Mouse (Mus musculus) myocyte (in vitro differentiated cells): ENCODE results near the gene Hmx1. TPM values are rescaled to one million over a fixed set of nuclear protein-coding genes. Genes with fewer than 3 reads are reported as not detected.
A peak's percentile ranks its signal among the peaks of the same experiment; 100 is the strongest.

ENCODE experiments used
- H3K27me3 ChIP-seq: one replicate; pipeline ENCODE4 v1.6.1; 2011; ENCODE audit not compliant: control insufficient read depth, insufficient read depth, insufficient read length
- H3K36me3 ChIP-seq: one replicate; pipeline ENCODE4 v1.6.1; 2011; ENCODE audit not compliant: control insufficient read depth, insufficient read depth
- H3K4me2 ChIP-seq: one replicate; pipeline ENCODE4 v1.6.1; 2011; ENCODE audit warnings: low read depth, control low read depth
- H3K4me3 ChIP-seq: one replicate; pipeline ENCODE4 v1.5.1; 2011; ENCODE audit warnings: mild to moderate bottlenecking, control low read depth, moderate library complexity
- H3K79me2 ChIP-seq: one replicate; pipeline ENCODE4 v1.6.1; 2011; ENCODE audit not compliant: control insufficient read depth, insufficient read depth
- H3ac ChIP-seq: one replicate; pipeline ENCODE4 v1.6.1; 2011; ENCODE audit not compliant: control insufficient read depth, insufficient read length
- CEBPB ChIP-seq: IDR thresholded peaks from 2 replicates; pipeline ENCODE4 v1.6.1; 2011; ENCODE audit warnings: mild to moderate bottlenecking, moderate library complexity; ENCODE audit not compliant: poor library complexity, insufficient read depth, severe bottlenecking
- E2F4 ChIP-seq: IDR thresholded peaks from one replicate; pipeline ENCODE4 v1.6.1; 2011; ENCODE audit warnings: mild to moderate bottlenecking, control low read depth, moderate library complexity; ENCODE audit not compliant: insufficient read depth
- MAX ChIP-seq: IDR thresholded peaks from one replicate; pipeline ENCODE4 v1.6.1; 2011; ENCODE audit warnings: low read depth, mild to moderate bottlenecking, control low read depth
- MYOD1 ChIP-seq, 3 experiments: IDR thresholded peaks; one replicate each; pipeline ENCODE4 v1.6.1; 2011; ENCODE audit warnings: control low read depth in 2 of 3, low read depth in 2 of 3, mild to moderate bottlenecking in 2 of 3, moderate library complexity in 1 of 3; ENCODE audit not compliant: insufficient read length in 2 of 3, control insufficient read depth in 1 of 3
- MYOG ChIP-seq, 3 experiments: IDR thresholded peaks; one replicate each; pipeline ENCODE4 v1.6.1; 2011; ENCODE audit warnings: control low read depth in 2 of 3, low read depth in 2 of 3, mild to moderate bottlenecking in 2 of 3; ENCODE audit not compliant: insufficient read length in 2 of 3, control insufficient read depth in 1 of 3, insufficient read depth in 1 of 3
- POLR2A ChIP-seq: IDR thresholded peaks from one replicate; pipeline ENCODE4 v1.6.1; 2011; ENCODE audit warnings: low read depth, mild to moderate bottlenecking, control low read depth, moderate library complexity; ENCODE audit not compliant: insufficient read length
- POLR2AphosphoS2 ChIP-seq: IDR thresholded peaks from one replicate; pipeline ENCODE4 v1.6.1; 2011; ENCODE audit warnings: low read depth, control low read depth; ENCODE audit not compliant: insufficient read length
- REST ChIP-seq: IDR thresholded peaks from one replicate; pipeline ENCODE4 v1.6.1; 2011; ENCODE audit warnings: mild to moderate bottlenecking, control low read depth, moderate library complexity; ENCODE audit not compliant: insufficient read depth, insufficient read length
- SRF ChIP-seq: IDR thresholded peaks from one replicate; pipeline ENCODE4 v1.6.1; 2011; ENCODE audit warnings: low read depth; ENCODE audit not compliant: control insufficient read depth, insufficient read length
- TCF12 ChIP-seq: IDR thresholded peaks from one replicate; pipeline ENCODE4 v1.6.1; 2011; ENCODE audit warnings: mild to moderate bottlenecking, control low read depth; ENCODE audit not compliant: poor library complexity, insufficient read depth, severe bottlenecking
- TCF3 ChIP-seq: IDR thresholded peaks from one replicate; pipeline ENCODE4 v1.6.1; 2011; ENCODE audit warnings: low read depth, control low read depth; ENCODE audit not compliant: insufficient read length
- USF1 ChIP-seq: IDR thresholded peaks from one replicate; pipeline ENCODE4 v1.6.1; 2011; ENCODE audit warnings: low read depth, mild to moderate bottlenecking, control low read depth, moderate library complexity
- polyA plus RNA-seq: library from polyadenylated mRNA; unstranded; fragments of >200 nt; fragmentation: generic; extraction: Trizol; gene quantifications from one replicate; pipeline ENCODE4 v1.2.1, GENCODE M21; 2012; ENCODE audit warnings: missing spikeins

Hmx1 gene
- polyA plus RNA-seq, 1 experiment: not detected

DNA sequence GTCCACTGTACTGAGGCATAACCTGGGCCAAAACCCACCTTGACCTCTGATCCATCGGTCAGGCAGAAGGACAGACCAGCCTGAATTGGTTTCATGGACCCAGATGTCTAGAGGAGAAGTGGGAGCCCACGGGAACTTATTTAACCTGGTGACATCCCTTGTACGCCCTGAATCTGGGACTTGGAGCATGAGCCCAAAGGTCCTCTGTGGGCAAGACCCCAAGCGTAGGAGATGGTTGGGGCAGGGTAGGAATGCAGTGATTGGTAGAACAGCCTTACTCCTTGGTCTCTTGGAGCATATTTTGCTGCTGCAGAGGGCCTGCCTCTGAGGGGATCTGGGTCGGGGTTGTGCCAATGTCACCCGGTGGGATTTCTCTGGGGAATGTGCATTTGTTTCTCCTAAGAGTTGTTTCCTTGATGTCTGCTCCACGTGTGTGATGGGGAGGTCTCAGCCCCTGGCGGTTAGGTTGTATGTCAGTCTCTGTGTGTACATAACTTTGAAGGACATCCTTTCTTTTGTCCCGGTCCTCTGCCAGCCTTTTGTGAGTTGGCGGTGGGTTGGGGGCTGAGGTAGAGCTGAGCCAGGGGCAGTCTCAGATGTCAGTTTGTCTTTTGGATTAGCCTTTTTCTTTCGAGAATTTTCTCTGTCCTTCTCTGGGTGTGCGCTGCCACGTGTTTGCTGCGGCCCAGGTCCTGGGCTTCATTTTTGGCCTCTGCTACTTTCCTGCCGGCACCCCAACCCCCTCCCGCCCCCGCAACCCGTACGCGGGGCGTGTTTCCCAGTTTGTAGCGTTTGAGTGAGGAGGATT, 2.1 kb downstream of the Hmx1 start:
- no peak overlapping the region for H3ac ChIP-seq
- H3K4me2 ChIP-seq: no peak overlapping the region
- no peaks in the 10 kb centered on the region for H3K36me3 ChIP-seq
- H3K4me3 ChIP-seq: no peak overlapping the region
- TF ChIP-seq POLR2A: no peak
- no peak for TF ChIP-seq SRF
- no peak for TF ChIP-seq POLR2AphosphoS2
- TF ChIP-seq MAX: no peak
- TF ChIP-seq MYOD1 (IDR thresholded peaks at IDR 0.05; ENCODE audit: control insufficient read depth in 1 of 3, insufficient read length in 2 of 3, low read depth in 2 of 3): no peak
- no peak for TF ChIP-seq TCF3
- no peak for TF ChIP-seq E2F4
- TF ChIP-seq REST: no peak
- TF ChIP-seq USF1: no peak
- no peak for TF ChIP-seq MYOG (IDR thresholded peaks at IDR 0.05; ENCODE audit: control insufficient read depth in 1 of 3, insufficient read depth in 1 of 3, insufficient read length in 2 of 3, low read depth in 2 of 3)
- TF ChIP-seq CEBPB: no peak
- no peak for TF ChIP-seq TCF12
- peaks cover 96% of the 10 kb centered on the region for H3K27me3 ChIP-seq
- H3K79me2 ChIP-seq: no peaks in the 10 kb centered on the region

- no peak overlapping the region for H3K4me3 ChIP-seq
- TF ChIP-seq SRF: no peak
- no peak for TF ChIP-seq MAX
- TF ChIP-seq MYOG (IDR thresholded peaks at IDR 0.05; ENCODE audit: control insufficient read depth in 1 of 3, insufficient read depth in 1 of 3, insufficient read length in 2 of 3, low read depth in 2 of 3): no peak
- TF ChIP-seq MYOD1 (IDR thresholded peaks at IDR 0.05; ENCODE audit: control insufficient read depth in 1 of 3, insufficient read length in 2 of 3, low read depth in 2 of 3): no peak
- TF ChIP-seq TCF3: no peak
- no peak for TF ChIP-seq POLR2A
- no peak for TF ChIP-seq E2F4
- no peak for TF ChIP-seq REST
These were observed 2.9 kb downstream of the Hmx1 start for GRCm38 (mm10) chr5:35391656-35392333.

DNA sequence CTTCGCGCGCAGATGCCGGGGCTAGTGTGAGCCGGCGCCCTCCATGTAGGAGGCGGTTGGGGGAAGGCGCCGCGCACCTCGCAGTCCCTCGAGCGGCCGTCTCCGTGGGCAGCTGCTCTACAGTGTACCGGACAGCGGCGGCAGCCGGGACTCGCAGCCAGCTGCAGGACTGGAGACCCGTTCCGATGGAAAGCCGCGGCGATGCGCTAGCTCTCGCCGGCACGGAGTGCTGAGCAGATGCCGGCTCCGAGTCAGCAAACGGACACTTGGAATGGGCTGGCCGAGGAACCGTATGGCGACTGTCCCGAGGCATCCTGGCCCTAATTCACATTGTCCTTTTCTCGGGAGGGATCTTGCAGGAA, 3.4 kb downstream of the Hmx1 start:
- H3K79me2 ChIP-seq: no peaks in the 10 kb centered on the region
- no peak overlapping the region for H3K4me3 ChIP-seq
- TF ChIP-seq MYOD1 (IDR thresholded peaks at IDR 0.05; ENCODE audit: control insufficient read depth in 1 of 3, insufficient read length in 2 of 3, low read depth in 2 of 3) (no peak), USF1 (no peak)
- peaks cover 93% of the 10 kb centered on the region for H3K27me3 ChIP-seq
- H3K36me3 ChIP-seq: no peaks in the 10 kb centered on the region
- H3K4me2 ChIP-seq: no peak overlapping the region
- H3ac ChIP-seq: no peak overlapping the region

More at GRCm38 (mm10) chr5:35391656-35392333, 2.9 kb downstream of the Hmx1 start:
- Histone ChIP-seq H3K4me2 (no peak overlapping the region), H3K27me3 (peaks cover 91% of the 10 kb centered on the region), H3K36me3 (no peaks in the 10 kb centered on the region), H3ac (no peak overlapping the region), H3K79me2 (no peaks in the 10 kb centered on the region)

GRCm38 (mm10) chr5:35395566-35396440, 6.9 kb downstream of the Hmx1 start:
- Histone ChIP-seq H3K36me3 (no peaks in the 10 kb centered on the region), H3K4me3 (no peak overlapping the region), H3K79me2 (no peaks in the 10 kb centered on the region), H3K4me2 (peak overlapping the region; percentile 27), H3ac (no peak overlapping the region), H3K27me3 (peaks cover 87% of the 10 kb centered on the region)
- TF ChIP-seq POLR2AphosphoS2: no peak
- no peak for TF ChIP-seq REST
- TF ChIP-seq TCF3: no peak
- TF ChIP-seq CEBPB: no peak
- no peak for TF ChIP-seq MYOG (IDR thresholded peaks at IDR 0.05; ENCODE audit: control insufficient read depth in 1 of 3, insufficient read depth in 1 of 3, insufficient read length in 2 of 3, low read depth in 2 of 3)
- TF ChIP-seq E2F4: no peak
- no peak for TF ChIP-seq SRF
- TF ChIP-seq TCF12: no peak
- no peak for TF ChIP-seq POLR2A
- TF ChIP-seq MYOD1 (IDR thresholded peaks at IDR 0.05; ENCODE audit: control insufficient read depth in 1 of 3, insufficient read length in 2 of 3, low read depth in 2 of 3): no peak
- no peak for TF ChIP-seq USF1
- no peak for TF ChIP-seq MAX
